In the genomic region with DNA sequence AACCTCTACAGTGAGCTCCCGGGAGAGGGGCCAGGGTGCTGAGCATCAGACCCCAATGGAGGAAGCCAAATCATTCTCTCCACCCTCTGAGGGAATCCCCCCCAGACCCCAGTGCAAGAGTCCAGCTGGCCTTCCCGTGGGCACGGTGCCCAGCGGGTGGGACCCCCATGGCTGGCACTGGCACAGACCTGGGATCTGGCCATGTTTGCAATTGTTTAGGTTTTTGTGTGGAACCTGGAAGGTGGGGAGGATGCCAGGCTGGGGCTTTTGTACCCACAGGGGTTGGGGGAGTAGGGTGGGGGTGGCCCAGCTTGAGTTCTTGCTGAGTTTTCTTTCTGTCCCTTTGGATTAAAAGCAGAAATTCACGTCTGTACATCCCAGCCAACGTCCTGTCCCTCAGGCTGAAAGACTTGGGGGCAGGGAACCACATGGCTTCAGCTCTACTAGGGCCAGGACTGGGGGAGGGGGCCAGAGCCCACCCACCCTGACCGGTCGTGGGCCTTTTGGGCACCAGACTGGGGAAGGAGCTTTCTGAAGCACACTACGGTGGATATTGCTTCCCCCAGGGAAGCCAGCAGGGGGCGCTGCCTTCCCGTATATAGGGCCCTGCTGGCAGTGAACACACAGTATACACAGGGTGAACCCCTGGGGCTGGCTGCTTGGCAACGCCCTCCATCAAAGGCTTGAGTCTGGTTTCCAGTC, we compare ENCODE assay signal across 8 mouse cellular contexts. TPM values are rescaled to one million over a fixed set of nuclear protein-coding genes. Genes with fewer than 3 reads are reported as not detected.
A peak's percentile ranks its signal among the peaks of the same experiment; 100 is the strongest.
DNase-seq lines count a peak whose midpoint lies in the region; ATAC-seq lines count a peak whose summit lies in the region.

No protein-coding gene starts in this region.

- intact Hi-C loops in gastrocnemius, postnatal 14 days (cut with DNase I; ENCODE audit: low total_unique reads): loop anchor here (2.0 kb wide), 1 partner anchor 104 kb away; no protein-coding TSS in a partner anchor
- intact Hi-C loops in left cerebral cortex, postnatal 25 days (cut with DNase I): loop anchor here (2.0 kb wide), 1 partner anchor 104 kb away; no protein-coding TSS in a partner anchor

- ATAC-seq in inflammation-experienced regulatory T-cells, adult 6 months: peak; percentile 80

- DNase-seq in adipocyte (ENCODE audit: low spot score): peak; percentile 88
- peak; percentile 91 for DNase-seq in embryo, embryonic 10 days (ENCODE audit: low spot score)
- peak; percentile 84 for DNase-seq in gastrocnemius, postnatal 14 days
- DNase-seq in left cerebral cortex, postnatal 25 days (ENCODE audit: low spot score in 2 of 2): peak; percentile 87 to 89
- DNase-seq in mesoderm, embryonic 11.5 days (ENCODE audit: low read depth, low spot score): peak; percentile 94
- DNase-seq in right cerebral cortex, postnatal 25 days: peak; percentile 84
- peak; percentile 69 for DNase-seq in yolk sac, embryonic 10.5 days (ENCODE audit: low spot score)

RNA-seq across cellular contexts. Expression of a gene that starts 7.7 kb away (rescaled TPM):
- 1 to 10 TPM; 2.7 to 2.9 TPM for total RNA-seq in gastrocnemius, postnatal 14 days (2021)
- polyA plus RNA-seq in inflammation-experienced regulatory T-cells, adult 6 months (2017; shearing (Covaris generic)): 1 to 10 TPM in 2 of 3 experiments, under 1 TPM in 1; 0.20 to 2.7 (median 1.3) TPM
- 1 to 10 TPM; 2.8 to 3.5 TPM for total RNA-seq in left cerebral cortex, postnatal 25 days (2021)

RNA-seq across cellular contexts. Expression of a gene that starts 13.9 kb away (rescaled TPM):
- 1 to 10 TPM in 1 of 2 experiments, under 1 TPM in 1; 0.66 to 1.1 TPM for total RNA-seq in gastrocnemius, postnatal 14 days (2021)
- 10 to 100 TPM; 11.7 to 25.0 (median 21.7) TPM for polyA plus RNA-seq in inflammation-experienced regulatory T-cells, adult 6 months (2017; shearing (Covaris generic))
- total RNA-seq in left cerebral cortex, postnatal 25 days (2021): under 1 TPM in 1 of 2 experiments, not detected in 1; 0.71 TPM

RNA-seq across cellular contexts. Expression of a gene that starts 21.3 kb away (rescaled TPM):
- total RNA-seq in gastrocnemius, postnatal 14 days (2021): 10 to 100 TPM; 25.7 to 33.6 TPM
- 1 to 10 TPM; 9.2 to 9.5 (median 9.4) TPM for polyA plus RNA-seq in inflammation-experienced regulatory T-cells, adult 6 months (2017; shearing (Covaris generic))
- total RNA-seq in left cerebral cortex, postnatal 25 days (2021): 10 to 100 TPM; 97.8 to 97.9 TPM

RNA-seq across cellular contexts. Expression of a gene that starts 22.8 kb away (rescaled TPM):
- 10 to 100 TPM; 26.0 to 36.2 TPM for total RNA-seq in gastrocnemius, postnatal 14 days (2021)
- 10 to 100 TPM; 28.0 to 61.1 (median 55.5) TPM for polyA plus RNA-seq in inflammation-experienced regulatory T-cells, adult 6 months (2017; shearing (Covaris generic))
- 10 to 100 TPM; 85.2 to 90.1 TPM for total RNA-seq in left cerebral cortex, postnatal 25 days (2021)

RNA-seq across cellular contexts. Expression of a gene that starts 46.3 kb away (rescaled TPM):
- total RNA-seq in gastrocnemius, postnatal 14 days (2021): 10 to 100 TPM; 10.5 to 10.8 TPM
- polyA plus RNA-seq in inflammation-experienced regulatory T-cells, adult 6 months (2017; shearing (Covaris generic)): 10 to 100 TPM; 42.4 to 46.3 (median 45.8) TPM
- total RNA-seq in left cerebral cortex, postnatal 25 days (2021): 10 to 100 TPM; 10.5 to 18.3 TPM

Comparison
In these comparisons a context has a peak if more than half of its experiments do, and no peak if none do; other contexts are left out.
1. Peak in every context shown above with its lines: DNase-seq and ATAC-seq.